Mouse (Mus musculus): ENCODE data around the gene Snx1. TPM values are rescaled to one million over a fixed set of nuclear protein-coding genes. Genes with fewer than 3 reads are reported as not detected.

The Snx1 gene
- total and polyA plus RNA-seq, 3 experiments = 83.9 to 189 (median 113) TPM

DNA sequence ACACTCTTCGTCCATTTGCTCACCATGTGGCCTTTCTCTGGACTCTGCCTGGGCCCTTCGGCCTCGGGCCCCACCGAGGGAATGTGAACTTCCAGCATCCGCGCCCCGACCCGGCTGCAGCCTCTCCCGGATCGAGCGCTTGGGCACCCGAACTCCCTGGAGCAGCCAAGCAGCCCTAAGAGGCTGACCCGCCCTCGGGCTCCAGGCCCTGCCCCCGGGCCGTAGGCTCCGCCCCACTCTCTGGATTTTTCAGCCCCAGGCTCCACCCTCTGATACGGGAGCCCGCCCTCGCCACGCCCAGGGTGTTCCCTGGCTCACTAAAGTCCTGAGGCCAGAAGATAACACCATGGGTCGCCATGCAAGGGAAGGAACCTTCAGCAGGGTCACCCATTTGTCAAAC is 56.8 kb downstream of the Snx1 start, which contains the start of gene Snx22:
Gene Snx22 (minus strand): TSS at position 137 of the 400 bp plus-strand sequence.
- Histone ChIP-seq H3K27ac (ENCODE audit: control insufficient read depth, low read depth, low read length) (no peak within 1 kb of the TSS), H3K4me1 (ENCODE audit: control insufficient read depth in 1 of 2, insufficient read depth in 2 of 2, low read length in 2 of 2) (peaks cover 0 to 6% of the 10 kb centered on the region in 2 experiments; a peak in 2 of 4 replicates), H3K79me2 (ENCODE audit: control insufficient read depth, insufficient read depth, low read length, poor library complexity) (no peaks in the 10 kb centered on the region), H3K27me3 (ENCODE audit: control insufficient read depth in 1 of 2, insufficient read depth in 2 of 2, low read length in 2 of 2) (no peaks in the 10 kb centered on the region), H3K9me3 (replicated peaks; ENCODE audit: insufficient read depth, low read length) (no peaks in the 10 kb centered on the region), H3K4me3 (ENCODE audit: control insufficient read depth in 1 of 2, insufficient read depth in 1 of 2, low read depth in 2 of 2, low read length in 2 of 2) (peak within 1 kb of the TSS; percentile 54 to 83), H3K36me3 (ENCODE audit: control insufficient read depth in 1 of 2, insufficient read depth in 2 of 2, low read length in 2 of 2) (peaks cover 0 to 5% of the 10 kb centered on the region in 2 experiments; a peak in 3 of 4 replicates), H3K9ac (ENCODE audit: control insufficient read depth, low read depth, low read length, poor library complexity, severe bottlenecking) (peak within 1 kb of the TSS; percentile 41)
- DNase-seq (ENCODE audit: low read depth, low spot score) = peak; percentile 93
- peak; percentile 70 for TF ChIP-seq TAL1 (IDR thresholded peaks at IDR 0.05; ENCODE audit: low read length)
- TF ChIP-seq MEF2A (IDR thresholded peaks at IDR 0.05; ENCODE audit: extremely low read depth, insufficient replicate concordance, low read depth, low read length, poor library complexity, severe bottlenecking) = no peak
- peak; percentile 26 to 34; a peak in 2 of 4 replicates for TF ChIP-seq EP300 (IDR thresholded peaks at IDR 0.05; ENCODE audit: low read depth in 1 of 2, low read length in 2 of 2)
- TF ChIP-seq HCFC1 (IDR thresholded peaks at IDR 0.05; ENCODE audit: low read depth, low read length) = 0 out of 2 replicates have a peak, but pooled peaks have one; percentile 12
- TF ChIP-seq ETS1 (IDR thresholded peaks at IDR 0.05; ENCODE audit: low read depth, low read length) = 0 out of 2 replicates have a peak, but pooled peaks have one; percentile 5
- TF ChIP-seq MAZ (IDR thresholded peaks at IDR 0.05; ENCODE audit: low read depth, low read length) = no peak
- no peak for TF ChIP-seq ZC3H11A (IDR thresholded peaks at IDR 0.05; ENCODE audit: low read depth, low read length)
- no peak for TF ChIP-seq ZKSCAN1 (IDR thresholded peaks at IDR 0.05; ENCODE audit: low read depth, low read length)
- TF ChIP-seq TCF12 (IDR thresholded peaks at IDR 0.05; ENCODE audit: low read depth, low read length) = peak; percentile 31; the same call in 1 of the 2 replicates
- TF ChIP-seq SIN3A (IDR thresholded peaks at IDR 0.05; ENCODE audit: low read length) = 0 out of 2 replicates have a peak, but pooled peaks have one; percentile 4
- TF ChIP-seq MXI1 (IDR thresholded peaks at IDR 0.05; ENCODE audit: low read depth, low read length) = peak; percentile 38
- peak; percentile 38; the same call in 1 of the 2 replicates for TF ChIP-seq GATA1 (IDR thresholded peaks at IDR 0.05; ENCODE audit: low read depth, low read length)

DNA sequence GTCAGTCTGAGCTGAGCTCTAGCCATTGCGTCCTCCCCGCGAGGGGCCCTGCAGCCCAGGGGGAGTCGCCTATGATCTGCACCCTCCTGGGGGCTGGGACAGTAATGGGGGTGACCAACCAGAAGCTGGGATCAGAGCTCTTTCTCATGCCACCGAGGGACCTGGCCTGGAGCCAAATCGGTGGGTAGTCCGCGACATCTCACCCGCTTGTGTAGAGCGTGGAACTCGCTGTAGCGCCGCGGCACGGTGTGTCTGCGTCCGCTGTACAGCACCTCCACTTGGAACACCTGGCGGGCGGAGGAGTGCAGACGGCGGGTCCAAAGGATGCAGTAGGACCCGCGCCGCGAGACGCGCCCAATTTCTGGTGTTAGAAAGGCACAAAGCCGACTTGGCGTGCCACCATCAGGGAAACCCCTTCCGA is 57.4 kb downstream of the Snx1 start:
- no peaks in the 10 kb centered on the region for H3K27me3 ChIP-seq (ENCODE audit: control insufficient read depth in 1 of 2, insufficient read depth in 2 of 2, low read length in 2 of 2)
- H3K4me1 ChIP-seq (ENCODE audit: control insufficient read depth in 1 of 2, insufficient read depth in 2 of 2, low read length in 2 of 2) = peaks cover 0 to 6% of the 10 kb centered on the region in 2 experiments; a peak in 2 of 4 replicates
- H3K79me2 ChIP-seq (ENCODE audit: control insufficient read depth, insufficient read depth, low read length, poor library complexity) = no peaks in the 10 kb centered on the region
- peaks cover under 1 to 5% of the 10 kb centered on the region in 2 experiments for H3K36me3 ChIP-seq (ENCODE audit: control insufficient read depth in 1 of 2, insufficient read depth in 2 of 2, low read length in 2 of 2)
- no peak for DNase-seq (ENCODE audit: low read depth, low spot score)
- TF ChIP-seq MEF2A (IDR thresholded peaks at IDR 0.05; ENCODE audit: extremely low read depth, insufficient replicate concordance, low read depth, low read length, poor library complexity, severe bottlenecking) (no peak), ZNF384 (IDR thresholded peaks at IDR 0.05; ENCODE audit: low read depth, low read length) (no peak), USF2 (IDR thresholded peaks at IDR 0.05; ENCODE audit: borderline replicate concordance in 1 of 2, insufficient read depth in 1 of 2, low read depth in 1 of 2, low read length in 2 of 2) (no peak), ETS1 (IDR thresholded peaks at IDR 0.05; ENCODE audit: low read depth, low read length) (no peak), TAL1 (IDR thresholded peaks at IDR 0.05; ENCODE audit: low read length) (no peak), MAZ (IDR thresholded peaks at IDR 0.05; ENCODE audit: low read depth, low read length) (no peak), ZKSCAN1 (IDR thresholded peaks at IDR 0.05; ENCODE audit: low read depth, low read length) (no peak), TBP (IDR thresholded peaks at IDR 0.05; ENCODE audit: low read depth, low read length) (no peak), GATA1 (IDR thresholded peaks at IDR 0.05; ENCODE audit: low read depth, low read length) (no peak), ELF1 (IDR thresholded peaks at IDR 0.05; ENCODE audit: low read depth, low read length) (no peak), NRF1 (IDR thresholded peaks at IDR 0.05; ENCODE audit: insufficient read depth, low read depth, low read length, poor library complexity, severe bottlenecking) (no peak), MAFK (IDR thresholded peaks at IDR 0.05; ENCODE audit: borderline replicate concordance, low read depth, low read length) (no peak), POLR2AphosphoS2 (IDR thresholded peaks at IDR 0.05; ENCODE audit: low read length) (no peak), ZC3H11A (IDR thresholded peaks at IDR 0.05; ENCODE audit: low read depth, low read length) (no peak), BHLHE40 (IDR thresholded peaks at IDR 0.05; ENCODE audit: borderline replicate concordance, low read depth, low read length) (no peak), MYC (IDR thresholded peaks at IDR 0.05; ENCODE audit: low read depth, low read length) (no peak), SIN3A (IDR thresholded peaks at IDR 0.05; ENCODE audit: low read length) (no peak)
- H3K27ac ChIP-seq (ENCODE audit: control insufficient read depth, low read depth, low read length) = no peak overlapping the region
- peak overlapping the region; percentile 41 for H3K9ac ChIP-seq (ENCODE audit: control insufficient read depth, low read depth, low read length, poor library complexity, severe bottlenecking)
- H3K9me3 ChIP-seq (replicated peaks; ENCODE audit: insufficient read depth, low read length) = no peaks in the 10 kb centered on the region
- H3K4me3 ChIP-seq (ENCODE audit: control insufficient read depth in 1 of 2, insufficient read depth in 1 of 2, low read depth in 2 of 2, low read length in 2 of 2) = peak overlapping the region; percentile 54 to 83
